Mouse (Mus musculus) intestine, postnatal 0 days (tissue): ENCODE measurements around the gene 2900011O08Rik. TPM values are rescaled to one million over a fixed set of nuclear protein-coding genes. Genes with fewer than 3 reads are reported as not detected.

Experiments used
- ATAC-seq: fragments of 200-750 bp; cut with Nextera tagmentation; 2 replicates; pipeline ENCODE4 v1.8.0; 2017; ENCODE audit warnings: mild to moderate bottlenecking, moderate TSS enrichment, moderate library complexity
- H3K27ac ChIP-seq: fragments of 300-500 bp; sonication (generic); 2 replicates; pipeline ENCODE4 v1.5.1; 2014; ENCODE audit warnings: mild to moderate bottlenecking, low read depth, low read length, moderate library complexity
- H3K27me3 ChIP-seq: fragments of 300-500 bp; sonication (generic); replicated peaks from 2 replicates; pipeline ENCODE4 v1.6.1; 2014; ENCODE audit warnings: low read length, mixed read lengths; ENCODE audit not compliant: control insufficient read depth, insufficient read depth
- H3K36me3 ChIP-seq: fragments of 300-500 bp; sonication (generic); 2 replicates; pipeline ENCODE4 v1.6.1; 2014; ENCODE audit warnings: mild to moderate bottlenecking, moderate library complexity; ENCODE audit not compliant: control insufficient read depth, insufficient read depth
- H3K4me1 ChIP-seq: fragments of 300-500 bp; sonication (generic); replicated peaks from 2 replicates; pipeline ENCODE4 v1.6.1; 2014; ENCODE audit warnings: antibody characterized with exemption, low read length, mixed read lengths; ENCODE audit not compliant: control insufficient read depth, insufficient read depth
- H3K4me2 ChIP-seq: fragments of 300-500 bp; sonication (generic); replicated peaks from 2 replicates; pipeline ENCODE4 v1.6.1; 2014; ENCODE audit warnings: low read depth, mild to moderate bottlenecking, moderate library complexity
- H3K4me3 ChIP-seq: fragments of 300-500 bp; sonication (generic); 2 replicates; pipeline ENCODE4 v1.5.1; 2014; ENCODE audit warnings: low read depth, low read length
- H3K9ac ChIP-seq: fragments of 300-500 bp; sonication (generic); 2 replicates; pipeline ENCODE4 v1.6.1; 2014; ENCODE audit warnings: mild to moderate bottlenecking, low read depth, low read length
- H3K9me3 ChIP-seq: fragments of 300-500 bp; sonication (generic); 2 replicates; pipeline ENCODE4 v1.6.1; 2016; ENCODE audit warnings: mixed run types; ENCODE audit not compliant: control insufficient read depth
- CTCF ChIP-seq: sonication (generic); IDR thresholded peaks from 2 replicates; pipeline ENCODE4 v1.5.1; 2016; ENCODE audit warnings: low read depth, mild to moderate bottlenecking, control low read depth, antibody characterized with exemption, moderate library complexity
- WGBS: fragments of 180-500 bp; shearing (Covaris S2); extraction: QIAGEN DNeasy Blood & Tissue Kit; methylation state at CpG from one replicate; pipeline ENCODE4 v1.1.7; 2014; 5-methylcytosine and 5-hydroxymethylcytosine counted together
- polyA plus RNA-seq: library from polyadenylated mRNA; unstranded; fragments of >200 nt; fragmentation: Nextera tagmentation; extraction: Ambion mirVana; gene quantifications from 2 replicates; pipeline ENCODE4 v1.2.1, GENCODE M21; 2015

2900011O08Rik gene
- polyA plus RNA-seq, 1 experiment from 2014 or later = 2.0 TPM

DNA sequence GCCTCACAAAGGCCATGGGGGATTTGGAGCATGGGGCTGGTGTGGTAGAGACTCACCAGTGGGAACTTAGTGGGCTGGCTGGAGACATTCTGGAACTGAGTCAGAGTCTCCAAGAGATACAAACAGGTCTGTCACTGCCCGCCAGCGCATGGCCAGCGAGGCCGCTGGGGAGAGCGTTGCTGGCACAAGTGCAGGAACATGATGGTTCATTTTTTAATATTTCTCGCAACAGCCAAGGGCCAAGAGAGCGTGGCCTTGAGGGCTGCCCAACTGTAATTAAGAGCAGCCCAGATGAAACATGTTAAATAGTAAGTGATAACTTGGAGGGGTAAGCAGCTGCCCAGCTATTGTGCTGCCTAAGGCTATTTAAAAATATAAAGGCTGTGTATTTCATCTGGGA, 138.3 kb downstream of the 2900011O08Rik start:
- ATAC-seq = no peak
- Histone ChIP-seq H3K36me3 (peaks cover 88% of the 10 kb centered on the region), H3K27ac (no peak overlapping the region), H3K27me3 (no peaks in the 10 kb centered on the region), H3K4me1 (no peaks in the 10 kb centered on the region), H3K9me3 (no peaks in the 10 kb centered on the region), H3K9ac (no peak overlapping the region), H3K4me3 (no peak overlapping the region), H3K4me2 (no peak overlapping the region)
- no peak for TF ChIP-seq CTCF
- WGBS = 96% methylated on average over 7 of the region's 7 CpGs

GRCm38 (mm10) chr16:14125253-14125652, 138.8 kb downstream of the 2900011O08Rik start:
- Histone ChIP-seq H3K4me3 (no peak overlapping the region), H3K9ac (no peak overlapping the region)
- WGBS = 86% methylated on average over 1 of the region's 1 CpGs

DNA sequence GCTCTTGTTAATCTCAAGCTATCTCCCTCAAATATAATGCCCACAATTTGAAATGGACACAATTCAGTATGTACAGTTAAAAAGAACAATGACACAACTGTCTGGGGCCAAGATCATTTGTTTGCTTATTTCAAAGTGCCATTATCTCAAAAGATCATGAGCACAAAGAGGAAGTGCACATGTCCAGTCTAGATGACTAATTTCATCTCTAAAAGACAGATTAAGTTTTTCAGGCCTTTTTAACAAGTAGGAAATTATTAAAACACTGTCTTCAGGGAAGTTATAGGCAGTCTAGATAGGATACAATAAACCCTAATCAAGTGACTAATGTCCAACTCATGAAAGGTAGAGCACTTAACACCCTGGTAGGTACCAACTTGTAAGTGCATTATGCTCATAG, 142.6 kb downstream of the 2900011O08Rik start:
- Histone ChIP-seq H3K9me3 (no peaks in the 10 kb centered on the region), H3K4me3 (no peak overlapping the region), H3K27me3 (no peaks in the 10 kb centered on the region), H3K9ac (no peak overlapping the region), H3K36me3 (peaks cover 87% of the 10 kb centered on the region), H3K27ac (no peak overlapping the region), H3K4me1 (no peaks in the 10 kb centered on the region), H3K4me2 (no peak overlapping the region)
- no peak for ATAC-seq
- no peak for TF ChIP-seq CTCF

More at GRCm38 (mm10) chr16:14125253-14125652, 138.8 kb downstream of the 2900011O08Rik start:
- H3K9me3 ChIP-seq = no peaks in the 10 kb centered on the region
- H3K4me1 ChIP-seq = no peaks in the 10 kb centered on the region
- no peak for TF ChIP-seq CTCF
- H3K4me2 ChIP-seq = no peak overlapping the region
- H3K27me3 ChIP-seq = no peaks in the 10 kb centered on the region
- no peak overlapping the region for H3K27ac ChIP-seq
- H3K36me3 ChIP-seq = peaks cover 90% of the 10 kb centered on the region
- ATAC-seq = no peak

GRCm38 (mm10) chr16:14130796-14131195, 144.4 kb downstream of the 2900011O08Rik start:
- Histone ChIP-seq H3K36me3 (peaks cover 87% of the 10 kb centered on the region), H3K27me3 (no peaks in the 10 kb centered on the region), H3K4me2 (no peak overlapping the region), H3K9me3 (no peaks in the 10 kb centered on the region), H3K4me1 (no peaks in the 10 kb centered on the region), H3K9ac (no peak overlapping the region), H3K4me3 (no peak overlapping the region), H3K27ac (no peak overlapping the region)
- no peak for ATAC-seq
- TF ChIP-seq CTCF = no peak
- 92% methylated on average over 7 of the region's 7 CpGs for WGBS

GRCm38 (mm10) chr16:14131376-14131775, 145.0 kb downstream of the 2900011O08Rik start:
- H3K9me3 ChIP-seq = no peaks in the 10 kb centered on the region
- H3K9ac ChIP-seq = no peak overlapping the region
- H3K4me2 ChIP-seq = no peak overlapping the region
- WGBS = 84% methylated on average over 3 of the region's 3 CpGs
- ATAC-seq = no peak
- no peak overlapping the region for H3K4me3 ChIP-seq
- H3K27me3 ChIP-seq = no peaks in the 10 kb centered on the region
- TF ChIP-seq CTCF = peak; percentile 40
- H3K4me1 ChIP-seq = no peaks in the 10 kb centered on the region
- H3K36me3 ChIP-seq = peaks cover 88% of the 10 kb centered on the region
- H3K27ac ChIP-seq = no peak overlapping the region

- Histone ChIP-seq H3K27ac (no peak overlapping the region), H3K27me3 (no peaks in the 10 kb centered on the region), H3K9ac (no peak overlapping the region), H3K36me3 (peaks cover 92% of the 10 kb centered on the region), H3K4me3 (no peak overlapping the region), H3K4me2 (no peak overlapping the region), H3K4me1 (no peaks in the 10 kb centered on the region), H3K9me3 (no peaks in the 10 kb centered on the region)
- TF ChIP-seq CTCF = no peak
- WGBS = 65% methylated on average over 5 of the region's 5 CpGs
- ATAC-seq = no peak
These were observed 145.4 kb downstream of the 2900011O08Rik start for GRCm38 (mm10) chr16:14131838-14132237.

- Histone ChIP-seq H3K4me1 (no peaks in the 10 kb centered on the region), H3K27me3 (no peaks in the 10 kb centered on the region), H3K9me3 (no peaks in the 10 kb centered on the region), H3K4me3 (no peak overlapping the region), H3K36me3 (peaks cover 70% of the 10 kb centered on the region), H3K9ac (no peak overlapping the region), H3K27ac (no peak overlapping the region), H3K4me2 (no peak overlapping the region)
- 91% methylated on average over 2 of the region's 2 CpGs for whole genome bisulfite sequencing
- no peak for TF ChIP-seq CTCF
- no peak for ATAC-seq
These were observed 148.6 kb downstream of the 2900011O08Rik start for GRCm38 (mm10) chr16:14135014-14135413.
